Mouse (Mus musculus): Measurements from ENCODE around the gene Smad5. TPM values are rescaled to one million over a fixed set of nuclear protein-coding genes. Genes with fewer than 3 reads are reported as not detected.

Gene Smad5
- total and polyA plus RNA-seq, 3 experiments: 4.3 to 40.7 (median 15.2) TPM

DNA sequence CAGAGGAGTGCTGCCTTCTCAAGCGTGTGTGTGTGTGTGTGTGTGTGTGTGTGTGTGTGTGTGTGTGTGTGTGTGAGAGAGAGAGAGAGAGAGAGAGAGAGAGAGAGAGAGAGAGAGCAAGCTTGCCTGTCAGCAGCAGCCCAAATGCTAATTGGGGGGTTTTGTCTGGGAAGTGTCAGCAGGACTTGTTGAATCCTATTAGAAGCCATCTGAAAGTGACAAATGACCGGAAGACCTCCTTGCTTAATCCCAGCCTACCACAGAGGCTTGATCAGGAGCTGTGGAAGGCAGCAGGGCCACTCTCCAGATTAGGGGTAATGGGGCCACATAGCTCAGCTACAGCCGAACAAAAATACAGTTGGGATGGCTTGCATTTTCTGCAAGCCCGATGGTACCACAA, 66.6 kb downstream of the Smad5 start:
- peaks cover 65% of the 10 kb centered on the region for H3K9me3 ChIP-seq (replicated peaks)
- no peak for DNase-seq (ENCODE audit: low spot score)
- no peak for ATAC-seq (ENCODE audit: extremely low read depth, insufficient number of reproducible peaks, low FRiP score, poor library complexity, severe bottlenecking)
- no peak overlapping the region for H3K4me3 ChIP-seq (ENCODE audit: low read depth, low read length)
- H3K27me3 ChIP-seq (ENCODE audit: insufficient read depth, low read length): no peaks in the 10 kb centered on the region
- H3K36me3 ChIP-seq (replicated peaks): no peaks in the 10 kb centered on the region
- no peaks in the 10 kb centered on the region for H3K4me1 ChIP-seq (ENCODE audit: insufficient read depth, low read depth, low read length)
- TF ChIP-seq POLR2AphosphoS5 (IDR thresholded peaks at IDR 0.05; ENCODE audit: insufficient replicate concordance, low read depth, low read length): no peak
- TF ChIP-seq GATA1 (IDR thresholded peaks at IDR 0.05; ENCODE audit: borderline replicate concordance, low read length): no peak
- TF ChIP-seq CTCF (IDR thresholded peaks at IDR 0.05; ENCODE audit: low read depth, low read length): no peak
- no peak for TF ChIP-seq TAL1 (conservative IDR thresholded peaks at IDR 0.05; ENCODE audit: low read depth, low read length)
- no peak for TF ChIP-seq GATA2 (IDR thresholded peaks at IDR 0.05; ENCODE audit: borderline replicate concordance, low read depth, low read length)

DNA sequence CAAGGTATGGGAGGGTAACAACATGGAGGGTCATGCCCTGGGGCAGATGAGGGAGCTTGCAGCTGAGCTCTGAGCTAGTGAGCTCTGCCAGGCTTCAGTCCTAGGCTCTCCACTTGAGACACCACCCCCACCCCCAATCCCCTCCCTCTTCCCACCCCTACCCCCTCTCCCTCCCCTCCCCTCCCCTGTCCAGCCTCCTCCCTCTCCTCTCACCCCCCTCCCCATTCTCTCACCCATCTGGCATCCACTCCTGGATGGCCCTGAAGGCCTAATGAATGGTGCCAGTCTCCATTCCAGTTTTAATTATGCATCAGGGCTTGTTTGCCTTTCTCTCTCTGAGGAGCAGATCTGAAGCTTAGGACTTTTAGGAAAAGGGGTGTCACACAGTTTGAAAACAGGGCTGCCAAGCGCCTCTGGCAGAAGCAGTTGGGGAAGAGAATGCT, 67.3 kb downstream of the Smad5 start:
- no peaks in the 10 kb centered on the region for H3K27me3 ChIP-seq (ENCODE audit: insufficient read depth, low read length)
- H3K4me1 ChIP-seq (ENCODE audit: insufficient read depth, low read depth, low read length): no peaks in the 10 kb centered on the region
- DNase-seq (ENCODE audit: low spot score): no peak
- peaks cover 60% of the 10 kb centered on the region for H3K9me3 ChIP-seq (replicated peaks)
- no peak overlapping the region for H3K4me3 ChIP-seq (ENCODE audit: low read depth, low read length)
- ATAC-seq (ENCODE audit: extremely low read depth, insufficient number of reproducible peaks, low FRiP score, poor library complexity, severe bottlenecking): no peak
- TF ChIP-seq TAL1 (conservative IDR thresholded peaks at IDR 0.05; ENCODE audit: low read depth, low read length) (no peak), GATA1 (IDR thresholded peaks at IDR 0.05; ENCODE audit: borderline replicate concordance, low read length) (no peak)
- H3K36me3 ChIP-seq (replicated peaks): no peaks in the 10 kb centered on the region

DNA sequence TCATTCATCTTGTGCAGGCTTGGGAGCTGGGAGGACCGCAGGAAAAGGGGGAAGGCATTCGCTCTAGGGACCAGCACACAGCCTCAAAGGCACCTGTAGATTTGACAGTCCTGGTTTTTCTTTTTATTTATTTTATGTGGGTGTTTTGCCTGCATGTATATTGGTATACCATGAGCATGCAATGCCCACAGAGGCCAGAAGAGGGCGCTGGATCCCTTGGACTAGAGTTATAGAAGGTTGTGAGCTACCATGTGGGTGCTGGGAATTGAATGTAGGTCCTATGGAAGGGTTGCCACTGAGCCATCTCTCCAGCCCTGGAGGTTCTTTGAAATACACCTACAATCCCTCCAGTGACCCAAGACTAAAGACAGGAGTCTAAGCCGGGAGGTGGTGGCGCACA, 68.0 kb downstream of the Smad5 start:
- H3K4me1 ChIP-seq (ENCODE audit: insufficient read depth, low read depth, low read length): no peaks in the 10 kb centered on the region
- H3K27me3 ChIP-seq (ENCODE audit: insufficient read depth, low read length): no peaks in the 10 kb centered on the region
- ATAC-seq (ENCODE audit: extremely low read depth, insufficient number of reproducible peaks, low FRiP score, poor library complexity, severe bottlenecking) (no peak), DNase-seq (ENCODE audit: low spot score) (no peak)
- peaks cover 56% of the 10 kb centered on the region for H3K9me3 ChIP-seq (replicated peaks)
- H3K36me3 ChIP-seq (replicated peaks): no peaks in the 10 kb centered on the region
- H3K4me3 ChIP-seq (ENCODE audit: low read depth, low read length): no peak overlapping the region
- TF ChIP-seq TAL1 (conservative IDR thresholded peaks at IDR 0.05; ENCODE audit: low read depth, low read length): no peak
- no peak for TF ChIP-seq POLR2AphosphoS5 (IDR thresholded peaks at IDR 0.05; ENCODE audit: insufficient replicate concordance, low read depth, low read length)
- no peak for TF ChIP-seq CTCF (IDR thresholded peaks at IDR 0.05; ENCODE audit: low read depth, low read length)
- no peak for TF ChIP-seq GATA2 (IDR thresholded peaks at IDR 0.05; ENCODE audit: borderline replicate concordance, low read depth, low read length)
- TF ChIP-seq GATA1 (IDR thresholded peaks at IDR 0.05; ENCODE audit: borderline replicate concordance, low read length): no peak

DNA sequence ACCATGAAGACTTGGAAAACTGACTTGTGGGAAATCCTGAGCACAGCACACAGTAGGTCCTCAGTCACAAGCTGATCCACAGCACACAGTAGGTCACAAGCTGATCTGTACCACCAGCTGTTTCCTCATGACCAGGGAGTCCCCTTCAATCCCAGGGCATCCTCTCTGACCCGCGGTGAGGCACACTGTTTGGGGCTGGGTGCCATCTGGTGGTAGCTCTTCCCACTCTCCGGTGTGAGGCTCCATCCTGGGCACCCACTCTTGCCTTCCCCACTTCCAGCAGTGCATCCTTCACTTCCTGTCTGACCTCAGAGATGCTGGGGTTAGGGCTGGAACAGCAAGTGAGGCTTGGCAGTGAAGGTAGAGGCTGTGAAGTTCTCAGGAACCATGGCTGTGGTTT, 69.8 kb downstream of the Smad5 start:
- DNase-seq (ENCODE audit: low spot score): no peak
- Histone ChIP-seq H3K4me1 (ENCODE audit: insufficient read depth, low read depth, low read length) (no peaks in the 10 kb centered on the region), H3K9me3 (replicated peaks) (peaks cover 55% of the 10 kb centered on the region), H3K27me3 (ENCODE audit: insufficient read depth, low read length) (no peaks in the 10 kb centered on the region), H3K36me3 (replicated peaks) (no peaks in the 10 kb centered on the region), H3K4me3 (ENCODE audit: low read depth, low read length) (no peak overlapping the region)
- ATAC-seq (ENCODE audit: extremely low read depth, insufficient number of reproducible peaks, low FRiP score, poor library complexity, severe bottlenecking): no peak
- no peak for TF ChIP-seq GATA2 (IDR thresholded peaks at IDR 0.05; ENCODE audit: borderline replicate concordance, low read depth, low read length)
- TF ChIP-seq POLR2AphosphoS5 (IDR thresholded peaks at IDR 0.05; ENCODE audit: insufficient replicate concordance, low read depth, low read length): no peak
- no peak for TF ChIP-seq TAL1 (conservative IDR thresholded peaks at IDR 0.05; ENCODE audit: low read depth, low read length)
- no peak for TF ChIP-seq GATA1 (IDR thresholded peaks at IDR 0.05; ENCODE audit: borderline replicate concordance, low read length)
- no peak for TF ChIP-seq CTCF (IDR thresholded peaks at IDR 0.05; ENCODE audit: low read depth, low read length)

DNA sequence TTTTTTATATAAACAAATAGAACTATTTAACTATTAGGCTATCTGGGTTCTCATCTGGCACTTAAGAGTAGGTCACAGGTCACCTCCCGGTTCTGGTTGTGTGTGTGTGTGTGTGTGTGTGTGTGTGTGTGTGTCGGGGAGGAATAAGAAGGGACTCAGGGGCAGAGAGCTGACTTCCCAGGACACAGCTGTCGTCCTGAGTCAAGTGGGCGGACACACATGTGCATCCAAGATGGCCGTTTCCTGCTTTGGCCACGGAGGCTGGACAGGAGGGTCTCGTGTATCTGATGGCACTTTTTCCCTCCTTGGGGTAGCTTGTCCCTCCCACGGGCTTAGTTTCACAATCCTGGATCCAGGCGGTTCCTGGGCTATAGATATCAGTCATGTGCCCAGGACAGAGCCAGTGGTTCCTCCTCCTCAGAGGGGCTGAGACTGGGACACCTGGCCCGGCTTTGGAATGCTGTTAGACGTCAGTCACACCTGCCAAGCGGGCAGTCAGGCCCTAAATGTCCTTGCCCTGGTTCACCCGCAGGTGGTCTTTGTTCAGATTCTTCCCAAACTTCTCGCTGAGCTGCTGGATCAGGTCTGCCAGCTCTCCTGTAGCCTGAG, 70.6 kb downstream of the Smad5 start:
- ATAC-seq (ENCODE audit: extremely low read depth, insufficient number of reproducible peaks, low FRiP score, poor library complexity, severe bottlenecking) (no peak), DNase-seq (ENCODE audit: low spot score) (no peak)
- TF ChIP-seq TAL1 (conservative IDR thresholded peaks at IDR 0.05; ENCODE audit: low read depth, low read length) (no peak), GATA2 (IDR thresholded peaks at IDR 0.05; ENCODE audit: borderline replicate concordance, low read depth, low read length) (no peak), CTCF (IDR thresholded peaks at IDR 0.05; ENCODE audit: low read depth, low read length) (no peak), GATA1 (IDR thresholded peaks at IDR 0.05; ENCODE audit: borderline replicate concordance, low read length) (no peak)
- peaks cover 59% of the 10 kb centered on the region for H3K9me3 ChIP-seq (replicated peaks)
- no peaks in the 10 kb centered on the region for H3K4me1 ChIP-seq (ENCODE audit: insufficient read depth, low read depth, low read length)
- H3K4me3 ChIP-seq (ENCODE audit: low read depth, low read length): no peak overlapping the region
- H3K27me3 ChIP-seq (ENCODE audit: insufficient read depth, low read length): no peaks in the 10 kb centered on the region
- H3K36me3 ChIP-seq (replicated peaks): no peaks in the 10 kb centered on the region

DNA sequence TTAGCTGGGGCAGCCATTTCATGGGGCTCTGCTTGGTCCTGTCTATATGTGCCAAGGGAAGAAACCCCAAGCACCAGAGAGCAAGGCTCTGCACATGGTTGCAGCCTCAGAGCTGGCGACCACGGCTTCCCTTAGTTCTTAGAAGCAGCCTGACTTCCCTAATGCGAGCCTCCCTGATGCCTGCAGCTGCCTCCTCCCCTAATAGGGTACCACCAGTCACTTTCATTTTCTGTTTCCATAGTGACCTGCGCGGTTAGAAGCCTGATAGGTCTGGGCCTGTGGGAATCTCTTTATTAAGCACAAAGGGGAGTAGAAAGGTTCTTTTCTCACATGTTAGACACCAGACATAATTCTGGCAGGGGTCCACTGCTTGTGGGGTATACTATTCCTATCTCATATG, 71.5 kb downstream of the Smad5 start:
- no peaks in the 10 kb centered on the region for H3K27me3 ChIP-seq (ENCODE audit: insufficient read depth, low read length)
- no peak overlapping the region for H3K4me3 ChIP-seq (ENCODE audit: low read depth, low read length)
- H3K9me3 ChIP-seq (replicated peaks): peaks cover 64% of the 10 kb centered on the region
- no peak for DNase-seq (ENCODE audit: low spot score)
- no peaks in the 10 kb centered on the region for H3K4me1 ChIP-seq (ENCODE audit: insufficient read depth, low read depth, low read length)
- ATAC-seq (ENCODE audit: extremely low read depth, insufficient number of reproducible peaks, low FRiP score, poor library complexity, severe bottlenecking): no peak
- TF ChIP-seq TAL1 (conservative IDR thresholded peaks at IDR 0.05; ENCODE audit: low read depth, low read length): no peak
- no peak for TF ChIP-seq CTCF (IDR thresholded peaks at IDR 0.05; ENCODE audit: low read depth, low read length)
- no peak for TF ChIP-seq GATA1 (IDR thresholded peaks at IDR 0.05; ENCODE audit: borderline replicate concordance, low read length)
- TF ChIP-seq POLR2AphosphoS5 (IDR thresholded peaks at IDR 0.05; ENCODE audit: insufficient replicate concordance, low read depth, low read length): no peak
- TF ChIP-seq GATA2 (IDR thresholded peaks at IDR 0.05; ENCODE audit: borderline replicate concordance, low read depth, low read length): no peak
- H3K36me3 ChIP-seq (replicated peaks): no peaks in the 10 kb centered on the region
